Mouse (Mus musculus) testis, adult 2 months (tissue): ENCODE data around the gene Pld5. TPM values are rescaled to one million over a fixed set of nuclear protein-coding genes. Genes with fewer than 3 reads are reported as not detected.

Experiments
- H3K27ac ChIP-seq: fragments of 200-500 bp; 2 replicates; pipeline ENCODE4 v1.5.1; 2012; ENCODE audit warnings: low read depth, low read length; ENCODE audit not compliant: control insufficient read depth, insufficient read depth
- H3K27me3 ChIP-seq: fragments of 200-500 bp; 2 replicates; pipeline ENCODE4 v1.6.1; 2012; ENCODE audit warnings: mild to moderate bottlenecking, low read length, moderate library complexity; ENCODE audit not compliant: control insufficient read depth, insufficient read depth
- H3K36me3 ChIP-seq: fragments of 200-500 bp; 2 replicates; pipeline ENCODE4 v1.6.1; 2012; ENCODE audit warnings: mild to moderate bottlenecking, low read length; ENCODE audit not compliant: control insufficient read depth, insufficient read depth
- H3K4me1 ChIP-seq: fragments of 200-500 bp; 2 replicates; pipeline ENCODE4 v1.6.1; 2012; ENCODE audit warnings: low read length; ENCODE audit not compliant: control insufficient read depth, insufficient read depth
- H3K4me3 ChIP-seq: fragments of 200-500 bp; 2 replicates; pipeline ENCODE4 v1.5.1; 2012; ENCODE audit warnings: low read depth, mild to moderate bottlenecking, low read length, moderate library complexity, mixed read lengths; ENCODE audit not compliant: control insufficient read depth
- CTCF ChIP-seq: fragments of 200-500 bp; IDR thresholded peaks from 2 replicates; pipeline ENCODE4 v1.5.1; 2012; ENCODE audit warnings: low read depth, mild to moderate bottlenecking, inconsistent platforms, low read length, moderate library complexity; ENCODE audit not compliant: control insufficient read depth, insufficient read depth, insufficient replicate concordance
- POLR2A ChIP-seq: fragments of 200-500 bp; IDR thresholded peaks from 2 replicates; pipeline ENCODE4 v1.6.1; 2012; ENCODE audit warnings: low read depth, mild to moderate bottlenecking, inconsistent platforms, low read length, moderate library complexity; ENCODE audit not compliant: control insufficient read depth
- polyA plus RNA-seq: library from polyadenylated mRNA; depleted of rRNA; stranded (reverse); fragments of >200 nt; gene quantifications from 2 replicates; pipeline ENCODE4 v1.2.3, GENCODE M21; 2012

Gene Pld5
- polyA plus RNA-seq, 1 experiment = not detected

DNA sequence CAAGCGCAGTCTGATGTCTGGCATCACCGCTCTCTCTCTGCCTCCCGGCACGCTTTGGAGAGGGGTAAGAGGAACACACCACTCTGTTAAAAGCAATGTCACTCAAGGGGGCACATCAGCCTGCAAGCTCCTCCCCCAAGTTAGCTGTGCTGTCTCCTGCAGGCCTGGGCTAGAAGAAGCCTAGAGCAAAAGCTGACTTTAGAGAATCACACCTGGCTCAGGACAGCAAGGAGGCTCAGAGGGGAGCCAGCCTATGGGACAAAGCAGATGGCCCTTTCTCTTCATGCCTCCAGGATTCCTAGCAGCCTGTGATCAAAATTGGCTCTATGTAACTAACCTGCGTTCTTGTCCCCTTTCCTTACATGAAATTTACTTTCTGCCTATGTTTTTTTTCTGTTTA is 107.3 kb downstream of the Pld5 start:
- Histone ChIP-seq H3K27ac (no peak overlapping the region), H3K36me3 (no peaks in the 10 kb centered on the region), H3K4me1 (no peaks in the 10 kb centered on the region), H3K27me3 (no peaks in the 10 kb centered on the region), H3K4me3 (no peak overlapping the region)
- TF ChIP-seq CTCF = no peak
- no peak for TF ChIP-seq POLR2A

DNA sequence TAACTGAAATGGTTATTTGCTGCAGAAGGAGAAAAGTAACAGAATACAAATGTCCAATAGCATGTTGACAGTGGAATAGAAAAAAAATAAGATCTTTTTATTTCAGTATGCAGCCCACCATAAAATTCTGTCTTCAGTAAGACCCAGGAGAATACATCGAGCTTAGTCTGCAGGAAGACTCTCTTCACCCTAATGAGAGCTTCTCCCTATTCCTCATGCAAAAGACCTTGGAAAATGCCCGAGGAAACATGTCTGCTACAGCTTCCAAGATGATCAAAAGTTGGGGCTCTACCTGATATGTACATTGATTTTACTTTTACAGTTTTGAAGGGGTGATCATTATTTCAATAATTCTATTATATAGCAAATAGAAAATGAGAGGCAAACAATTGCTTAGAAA is 108.0 kb downstream of the Pld5 start:
- no peaks in the 10 kb centered on the region for H3K4me1 ChIP-seq
- H3K36me3 ChIP-seq = no peaks in the 10 kb centered on the region
- no peak overlapping the region for H3K4me3 ChIP-seq
- TF ChIP-seq POLR2A = no peak
- no peak for TF ChIP-seq CTCF
- no peak overlapping the region for H3K27ac ChIP-seq
- H3K27me3 ChIP-seq = no peaks in the 10 kb centered on the region

DNA sequence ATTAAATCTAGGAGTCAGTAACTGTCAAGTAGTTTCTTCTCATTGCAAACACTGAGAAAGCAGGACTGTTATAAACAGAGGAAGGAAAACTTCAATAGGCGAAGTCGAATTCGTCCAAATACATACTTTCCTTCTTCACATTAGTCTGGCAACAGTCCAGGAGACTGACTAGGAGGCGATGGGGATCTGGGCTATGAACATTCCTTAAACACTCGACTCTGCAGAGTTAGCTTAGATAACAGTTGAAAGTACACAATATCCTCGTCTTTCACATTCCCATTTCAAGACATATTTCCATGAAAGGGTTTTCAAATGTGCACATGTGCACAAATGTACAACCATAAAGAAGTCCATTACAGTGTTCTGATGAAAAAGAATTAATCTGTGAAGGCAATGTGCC is 129.8 kb downstream of the Pld5 start:
- Histone ChIP-seq H3K27ac (no peak overlapping the region), H3K36me3 (no peaks in the 10 kb centered on the region), H3K4me1 (no peaks in the 10 kb centered on the region), H3K27me3 (no peaks in the 10 kb centered on the region), H3K4me3 (no peak overlapping the region)
- TF ChIP-seq POLR2A = no peak
- no peak for TF ChIP-seq CTCF

DNA sequence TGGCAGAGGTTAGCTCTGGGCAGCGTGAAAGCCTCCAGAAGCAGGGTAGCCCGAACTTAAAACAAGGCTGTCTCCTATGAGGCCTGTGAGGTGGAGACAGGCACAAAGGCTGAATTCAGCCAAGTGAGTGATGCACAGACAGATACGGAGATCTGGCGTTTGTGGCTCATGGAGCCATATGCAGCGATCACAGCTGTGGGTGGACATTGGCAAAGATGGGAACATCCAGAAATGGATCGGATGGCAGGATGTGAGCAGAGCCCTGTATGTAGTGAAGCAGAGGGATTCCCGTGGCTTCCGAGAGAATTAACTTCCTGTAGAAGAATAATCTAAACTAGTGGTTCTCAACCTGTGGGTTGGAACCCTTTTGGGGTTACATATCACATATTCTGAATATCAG is 140.7 kb downstream of the Pld5 start:
- no peak for TF ChIP-seq CTCF
- no peak for TF ChIP-seq POLR2A
- no peaks in the 10 kb centered on the region for H3K27me3 ChIP-seq

DNA sequence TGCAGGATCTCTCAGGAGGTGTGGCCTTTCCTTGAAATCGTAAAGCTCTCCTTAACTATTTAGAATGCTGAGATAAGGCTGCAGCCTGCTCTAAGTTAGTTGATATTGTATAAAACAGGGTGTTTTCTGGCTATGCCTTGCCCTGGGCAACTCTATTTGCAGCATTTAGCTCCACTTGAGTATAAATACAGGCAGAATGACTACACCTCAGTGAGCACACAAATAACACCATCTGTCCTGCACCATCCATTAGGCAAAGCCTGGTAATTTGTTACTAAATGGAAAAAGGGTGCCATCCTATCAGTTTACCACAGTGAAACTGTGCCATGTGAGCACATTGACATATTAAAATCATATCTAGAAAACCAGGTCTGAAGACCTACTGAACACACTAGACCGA is 149.3 kb downstream of the Pld5 start:
- Histone ChIP-seq H3K36me3 (no peaks in the 10 kb centered on the region), H3K27me3 (no peaks in the 10 kb centered on the region), H3K4me1 (no peaks in the 10 kb centered on the region), H3K4me3 (no peak overlapping the region), H3K27ac (no peak overlapping the region)
- TF ChIP-seq POLR2A = no peak
- TF ChIP-seq CTCF = no peak

More for the DNA sequence above, 140.7 kb downstream of the Pld5 start:
- Histone ChIP-seq H3K4me1 (no peaks in the 10 kb centered on the region), H3K27ac (no peak overlapping the region), H3K4me3 (no peak overlapping the region), H3K36me3 (no peaks in the 10 kb centered on the region)

DNA sequence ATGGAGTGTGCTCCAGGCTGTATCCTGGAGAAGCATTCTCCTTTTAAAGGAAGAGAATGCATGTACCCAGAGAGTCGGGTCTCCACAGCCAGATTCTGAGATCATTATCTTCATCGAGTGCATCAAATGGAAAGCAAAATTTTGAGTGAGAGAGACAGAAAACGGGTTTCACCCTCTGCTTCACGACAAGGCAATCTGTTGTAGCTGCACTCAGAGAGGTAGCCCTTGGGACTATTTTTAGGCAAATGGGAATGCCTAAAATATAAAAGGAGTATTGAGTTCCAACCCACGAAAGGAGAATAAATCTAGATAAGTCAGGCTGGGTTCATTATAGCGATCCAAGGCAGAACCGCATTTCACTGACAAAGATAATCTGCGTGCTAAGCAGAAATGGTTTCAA is 150.7 kb downstream of the Pld5 start:
- H3K36me3 ChIP-seq = no peaks in the 10 kb centered on the region
- H3K4me1 ChIP-seq = no peaks in the 10 kb centered on the region
- no peak overlapping the region for H3K4me3 ChIP-seq
- H3K27me3 ChIP-seq = no peaks in the 10 kb centered on the region
- H3K27ac ChIP-seq = no peak overlapping the region
- TF ChIP-seq CTCF (no peak), POLR2A (no peak)

DNA sequence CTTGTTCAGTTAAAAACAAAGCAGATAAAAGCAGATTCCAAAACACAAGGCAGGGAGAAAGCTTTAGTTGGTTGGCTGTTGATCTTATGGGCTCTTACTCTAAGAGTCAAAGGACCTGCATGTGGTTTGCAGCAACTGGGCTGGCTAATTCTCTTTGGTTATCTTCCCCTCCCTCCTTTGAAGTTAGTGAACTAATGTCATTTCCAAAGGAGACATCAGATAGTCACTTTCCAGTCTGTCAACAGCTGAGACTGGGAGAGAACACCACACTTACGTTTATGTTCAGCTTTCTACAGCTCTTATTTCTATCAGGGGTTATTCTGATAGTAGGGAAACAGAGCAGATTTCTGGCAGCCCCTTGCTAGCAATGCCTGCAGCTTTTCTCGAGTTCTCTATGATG is 151.3 kb downstream of the Pld5 start:
- H3K4me3 ChIP-seq = no peak overlapping the region
- no peak overlapping the region for H3K27ac ChIP-seq
- H3K4me1 ChIP-seq = no peaks in the 10 kb centered on the region
- TF ChIP-seq CTCF (no peak), POLR2A (no peak)
- H3K36me3 ChIP-seq = no peaks in the 10 kb centered on the region
- H3K27me3 ChIP-seq = no peaks in the 10 kb centered on the region

DNA sequence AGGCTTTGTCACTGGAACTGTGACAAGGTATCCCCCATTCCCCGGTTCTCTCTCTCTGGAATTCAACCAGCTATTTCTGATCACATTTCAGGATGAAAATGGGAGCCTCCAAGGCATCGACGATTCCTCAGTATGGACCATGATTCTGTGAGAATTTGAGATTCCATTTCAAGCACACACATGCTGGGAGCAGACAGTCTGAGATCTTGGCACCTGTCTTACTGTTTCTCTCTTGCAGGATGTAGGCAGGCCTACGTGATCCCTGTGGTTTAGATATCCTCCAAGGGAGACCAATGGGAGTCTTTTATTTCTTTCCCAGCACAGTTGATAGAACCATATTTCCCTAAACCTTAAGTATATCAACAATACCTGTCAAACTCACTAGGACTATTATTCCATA is 159.5 kb downstream of the Pld5 start:
- Histone ChIP-seq H3K36me3 (no peaks in the 10 kb centered on the region), H3K4me1 (no peaks in the 10 kb centered on the region), H3K27me3 (no peaks in the 10 kb centered on the region), H3K27ac (no peak overlapping the region), H3K4me3 (no peak overlapping the region)
- TF ChIP-seq POLR2A = no peak
- no peak for TF ChIP-seq CTCF
